Mouse (Mus musculus): ENCODE results near the gene Phc2. TPM values are rescaled to one million over a fixed set of nuclear protein-coding genes. Genes with fewer than 3 reads are reported as not detected.

The Phc2 gene
- polyA plus RNA-seq, 1 experiment: 44.6 TPM

- Histone ChIP-seq H3K4me3 (ENCODE audit: control insufficient read depth, low read depth, low read length) (no peak overlapping the region), H3K27ac (ENCODE audit: control insufficient read depth, insufficient read depth, low read depth, low read length) (no peak overlapping the region)
- TF ChIP-seq CTCF (IDR thresholded peaks at IDR 0.05; ENCODE audit: control insufficient read depth, insufficient read depth, insufficient replicate concordance, low read depth, low read length): no peak
- no peak for TF ChIP-seq POLR2A (IDR thresholded peaks at IDR 0.05; ENCODE audit: control insufficient read depth, low read depth, low read length)
Observed at GRCm38 (mm10) chr4:128613326-128613725, 41.2 kb upstream of the Phc2 start.

GRCm38 (mm10) chr4:128615761-128616160 lies 38.7 kb upstream of the Phc2 start:
- TF ChIP-seq POLR2A (IDR thresholded peaks at IDR 0.05; ENCODE audit: control insufficient read depth, low read depth, low read length) (no peak), CTCF (IDR thresholded peaks at IDR 0.05; ENCODE audit: control insufficient read depth, insufficient read depth, insufficient replicate concordance, low read depth, low read length) (no peak)
- H3K27ac ChIP-seq (ENCODE audit: control insufficient read depth, insufficient read depth, low read depth, low read length): no peak overlapping the region
- H3K4me3 ChIP-seq (ENCODE audit: control insufficient read depth, low read depth, low read length): no peak overlapping the region
- H3K36me3 ChIP-seq (ENCODE audit: control insufficient read depth, insufficient read depth, low read length): no peaks in the 10 kb centered on the region
- no peaks in the 10 kb centered on the region for H3K27me3 ChIP-seq (ENCODE audit: control insufficient read depth, insufficient read depth, low read length)
- H3K4me1 ChIP-seq (ENCODE audit: control insufficient read depth, insufficient read depth, low read length): peaks cover under 1% of the 10 kb centered on the region

More at GRCm38 (mm10) chr4:128613326-128613725, 41.2 kb upstream of the Phc2 start:
- H3K36me3 ChIP-seq (ENCODE audit: control insufficient read depth, insufficient read depth, low read length): peaks cover 2% of the 10 kb centered on the region; the same call in 1 of the 2 replicates
- peaks cover 7% of the 10 kb centered on the region for H3K4me1 ChIP-seq (ENCODE audit: control insufficient read depth, insufficient read depth, low read length)
- H3K27me3 ChIP-seq (ENCODE audit: control insufficient read depth, insufficient read depth, low read length): no peaks in the 10 kb centered on the region

GRCm38 (mm10) chr4:128617363-128618120 lies 37.0 kb upstream of the Phc2 start:
- Histone ChIP-seq H3K4me3 (ENCODE audit: control insufficient read depth, low read depth, low read length) (no peak overlapping the region), H3K4me1 (ENCODE audit: control insufficient read depth, insufficient read depth, low read length) (no peaks in the 10 kb centered on the region; the same call in 1 of the 2 replicates), H3K27ac (ENCODE audit: control insufficient read depth, insufficient read depth, low read depth, low read length) (no peak overlapping the region), H3K36me3 (ENCODE audit: control insufficient read depth, insufficient read depth, low read length) (no peaks in the 10 kb centered on the region), H3K27me3 (ENCODE audit: control insufficient read depth, insufficient read depth, low read length) (no peaks in the 10 kb centered on the region)
- TF ChIP-seq CTCF (IDR thresholded peaks at IDR 0.05; ENCODE audit: control insufficient read depth, insufficient read depth, insufficient replicate concordance, low read depth, low read length) (no peak), POLR2A (IDR thresholded peaks at IDR 0.05; ENCODE audit: control insufficient read depth, low read depth, low read length) (no peak)

GRCm38 (mm10) chr4:128618246-128618911 lies 36.1 kb upstream of the Phc2 start, which contains the start of gene Tlr12:
Gene Tlr12 (minus strand): TSS chr4:128618619.
- Histone ChIP-seq H3K27me3 (ENCODE audit: control insufficient read depth, insufficient read depth, low read length) (no peaks in the 10 kb centered on the region), H3K4me1 (ENCODE audit: control insufficient read depth, insufficient read depth, low read length) (no peaks in the 10 kb centered on the region; the same call in 1 of the 2 replicates), H3K36me3 (ENCODE audit: control insufficient read depth, insufficient read depth, low read length) (no peaks in the 10 kb centered on the region), H3K4me3 (ENCODE audit: control insufficient read depth, low read depth, low read length) (no peak within 1 kb of the TSS), H3K27ac (ENCODE audit: control insufficient read depth, insufficient read depth, low read depth, low read length) (no peak within 1 kb of the TSS)
- TF ChIP-seq CTCF (IDR thresholded peaks at IDR 0.05; ENCODE audit: control insufficient read depth, insufficient read depth, insufficient replicate concordance, low read depth, low read length) (no peak), POLR2A (IDR thresholded peaks at IDR 0.05; ENCODE audit: control insufficient read depth, low read depth, low read length) (no peak)

- Histone ChIP-seq H3K4me1 (ENCODE audit: control insufficient read depth, insufficient read depth, low read length) (no peaks in the 10 kb centered on the region; the same call in 1 of the 2 replicates), H3K36me3 (ENCODE audit: control insufficient read depth, insufficient read depth, low read length) (no peaks in the 10 kb centered on the region), H3K27me3 (ENCODE audit: control insufficient read depth, insufficient read depth, low read length) (no peaks in the 10 kb centered on the region), H3K4me3 (ENCODE audit: control insufficient read depth, low read depth, low read length) (no peak overlapping the region), H3K27ac (ENCODE audit: control insufficient read depth, insufficient read depth, low read depth, low read length) (no peak overlapping the region)
- no peak for TF ChIP-seq CTCF (IDR thresholded peaks at IDR 0.05; ENCODE audit: control insufficient read depth, insufficient read depth, insufficient replicate concordance, low read depth, low read length)
- TF ChIP-seq POLR2A (IDR thresholded peaks at IDR 0.05; ENCODE audit: control insufficient read depth, low read depth, low read length): no peak
Observed at GRCm38 (mm10) chr4:128618963-128619362, 35.5 kb upstream of the Phc2 start.

- Histone ChIP-seq H3K36me3 (ENCODE audit: control insufficient read depth, insufficient read depth, low read length) (no peaks in the 10 kb centered on the region), H3K4me1 (ENCODE audit: control insufficient read depth, insufficient read depth, low read length) (no peaks in the 10 kb centered on the region; the same call in 1 of the 2 replicates), H3K27ac (ENCODE audit: control insufficient read depth, insufficient read depth, low read depth, low read length) (no peak overlapping the region), H3K4me3 (ENCODE audit: control insufficient read depth, low read depth, low read length) (no peak overlapping the region), H3K27me3 (ENCODE audit: control insufficient read depth, insufficient read depth, low read length) (no peaks in the 10 kb centered on the region)
- TF ChIP-seq CTCF (IDR thresholded peaks at IDR 0.05; ENCODE audit: control insufficient read depth, insufficient read depth, insufficient replicate concordance, low read depth, low read length): no peak
- TF ChIP-seq POLR2A (IDR thresholded peaks at IDR 0.05; ENCODE audit: control insufficient read depth, low read depth, low read length): no peak
Observed at GRCm38 (mm10) chr4:128620572-128620971, 33.9 kb upstream of the Phc2 start.

- H3K36me3 ChIP-seq (ENCODE audit: control insufficient read depth, insufficient read depth, low read length): no peaks in the 10 kb centered on the region
- TF ChIP-seq CTCF (IDR thresholded peaks at IDR 0.05; ENCODE audit: control insufficient read depth, insufficient read depth, insufficient replicate concordance, low read depth, low read length): no peak
- TF ChIP-seq POLR2A (IDR thresholded peaks at IDR 0.05; ENCODE audit: control insufficient read depth, low read depth, low read length): no peak
- H3K27me3 ChIP-seq (ENCODE audit: control insufficient read depth, insufficient read depth, low read length): no peaks in the 10 kb centered on the region
- H3K27ac ChIP-seq (ENCODE audit: control insufficient read depth, insufficient read depth, low read depth, low read length): no peak overlapping the region
- no peak overlapping the region for H3K4me3 ChIP-seq (ENCODE audit: control insufficient read depth, low read depth, low read length)
- no peaks in the 10 kb centered on the region; the same call in 1 of the 2 replicates for H3K4me1 ChIP-seq (ENCODE audit: control insufficient read depth, insufficient read depth, low read length)
Observed at GRCm38 (mm10) chr4:128621109-128621508, 33.4 kb upstream of the Phc2 start.

All from testis, adult 2 months (tissue).